Mouse (Mus musculus) left cerebral cortex, postnatal 25 days (tissue): ENCODE measurements around the gene Cd9. TPM values are rescaled to one million over a fixed set of nuclear protein-coding genes. Genes with fewer than 3 reads are reported as not detected.
A peak's percentile ranks its signal among the peaks of the same experiment; 100 is the strongest.

ENCODE experiments used
- DNase-seq, 2 experiments: peaks; one replicate each; pipeline ENCODE4 v3.0.0; 2022; ENCODE audit warnings: low spot score in 2 of 2, mixed read lengths in 1 of 2
- intact Hi-C: fragments of 180-260 bp; cut with DNase I; formaldehyde crosslinking; loops from one replicate; pipeline ENCODE4 v1.15.1; 2025
- total RNA-seq, 2 experiments: library from RNA; stranded (reverse); gene quantifications; 2 replicates each; pipeline ENCODE4 v1.2.3; 2021

Gene Cd9
- total RNA-seq, 2 experiments from 2014 or later, result 48.6 to 56.9 TPM

DNA sequence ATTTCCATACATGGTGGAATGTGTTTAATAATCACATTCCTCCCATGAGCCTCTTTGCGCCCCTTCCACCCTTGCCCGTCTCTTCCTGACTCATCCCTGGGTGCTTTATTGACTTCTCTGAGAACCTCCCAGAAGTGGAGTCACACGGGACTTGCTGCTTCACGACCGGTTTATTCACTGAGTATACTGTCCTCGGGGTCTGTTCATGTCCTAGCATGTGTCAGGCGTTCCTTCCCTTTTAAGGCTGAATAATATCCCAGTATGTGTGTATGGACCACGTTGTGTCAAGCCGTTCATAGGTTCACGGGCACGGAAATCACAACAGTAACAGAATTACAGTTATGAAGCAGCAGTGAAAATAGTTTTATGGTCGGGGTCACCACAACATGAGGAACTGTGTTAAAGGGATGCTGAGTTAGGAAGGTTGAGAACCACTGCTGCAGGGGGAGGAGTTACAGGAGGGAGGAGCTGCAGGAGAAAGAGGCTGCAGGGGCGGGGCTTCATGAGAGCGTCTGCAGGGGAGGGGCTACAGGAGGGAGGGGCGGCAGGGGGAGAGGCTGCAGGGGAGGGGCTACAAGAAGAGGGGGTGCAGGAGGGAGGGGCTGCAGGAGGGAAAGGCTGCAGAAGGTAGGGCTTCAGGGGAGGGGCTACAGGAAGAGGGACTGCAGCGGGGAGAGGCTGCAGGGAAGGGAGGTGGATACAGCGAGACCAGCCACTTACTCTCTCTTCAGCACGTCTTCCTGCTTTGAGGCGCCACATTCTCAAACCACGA lies 72.4 kb downstream of the Cd9 start:
- intact Hi-C loops, result no loop called here
- DNase-seq, result peak in 1 of 2 experiments; percentile 15

DNA sequence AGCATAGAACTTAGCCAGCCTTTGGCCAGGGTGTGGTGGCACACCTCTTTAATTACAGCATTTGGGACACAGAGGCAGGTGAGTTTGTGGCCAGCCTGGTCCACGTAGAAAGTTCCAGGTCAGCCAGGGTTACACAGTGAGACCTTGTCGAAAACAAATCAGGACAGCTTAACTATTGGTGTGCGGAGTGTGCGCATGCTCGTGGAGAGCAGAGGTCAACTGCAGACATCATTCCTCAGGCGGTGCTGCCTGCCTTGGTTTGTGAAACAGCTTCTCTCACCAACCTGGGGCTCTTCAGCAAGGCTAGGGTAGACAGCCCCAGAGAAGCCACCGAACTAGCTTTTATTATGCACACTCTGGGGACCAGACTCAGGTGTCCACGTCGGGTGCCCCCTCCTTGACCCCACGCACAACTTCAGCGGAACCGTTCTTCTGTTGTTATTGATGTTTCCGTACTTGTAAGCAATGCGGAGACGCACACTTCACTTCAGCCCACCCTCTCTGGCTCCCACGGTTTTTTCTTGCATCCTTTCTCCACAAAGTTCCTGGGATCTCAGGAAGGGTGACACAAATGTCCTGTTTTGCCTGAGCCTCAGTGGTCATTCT lies 74.0 kb downstream of the Cd9 start:
- DNase-seq, result no peak
- intact Hi-C loops, result no loop called here

DNA sequence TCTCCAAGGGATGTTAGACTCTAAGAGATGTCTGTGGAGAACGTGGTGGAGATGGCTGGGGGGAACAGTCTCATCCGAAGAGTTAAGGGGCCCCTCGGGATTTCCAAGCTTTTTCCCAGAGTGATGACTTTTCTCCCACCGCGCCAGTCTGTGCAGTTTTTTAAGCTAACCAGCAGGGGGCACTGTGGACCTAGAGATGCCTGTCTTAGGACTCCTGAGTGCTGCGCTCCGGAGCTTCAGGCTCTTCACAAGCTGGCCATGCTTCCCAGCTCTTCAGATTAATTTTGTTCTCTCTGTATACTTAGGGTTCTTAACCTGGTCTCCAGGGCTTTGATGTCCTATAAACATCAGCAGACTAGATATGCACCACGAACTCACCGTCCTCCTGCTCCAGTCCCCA lies 75.8 kb downstream of the Cd9 start:
- intact Hi-C loops, result loop anchor here (2.0 kb wide), 1 partner anchor 182 kb away; no protein-coding TSS in a partner anchor
- DNase-seq, result peak; percentile 68 to 70

DNA sequence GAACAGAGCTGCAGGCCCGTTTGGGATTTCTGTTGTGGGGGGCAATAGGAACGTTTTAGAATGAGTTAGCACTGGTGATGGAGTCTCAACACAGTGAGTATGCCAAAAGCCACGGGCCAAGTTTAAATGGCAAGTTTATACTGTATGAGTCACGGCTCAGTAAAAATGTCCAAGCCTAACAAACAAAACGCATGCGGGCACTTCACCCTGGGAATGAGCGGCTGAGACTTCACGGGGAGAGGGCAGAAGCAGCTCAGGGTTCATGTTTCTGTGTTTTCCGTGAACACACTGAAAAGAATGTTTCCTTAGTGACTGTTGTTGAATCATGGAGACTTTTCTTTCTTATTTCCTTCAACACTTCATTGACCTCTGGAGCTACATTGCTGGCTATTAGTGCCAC lies 81.3 kb downstream of the Cd9 start:
- intact Hi-C loops, result no loop called here
- DNase-seq, result no peak

DNA sequence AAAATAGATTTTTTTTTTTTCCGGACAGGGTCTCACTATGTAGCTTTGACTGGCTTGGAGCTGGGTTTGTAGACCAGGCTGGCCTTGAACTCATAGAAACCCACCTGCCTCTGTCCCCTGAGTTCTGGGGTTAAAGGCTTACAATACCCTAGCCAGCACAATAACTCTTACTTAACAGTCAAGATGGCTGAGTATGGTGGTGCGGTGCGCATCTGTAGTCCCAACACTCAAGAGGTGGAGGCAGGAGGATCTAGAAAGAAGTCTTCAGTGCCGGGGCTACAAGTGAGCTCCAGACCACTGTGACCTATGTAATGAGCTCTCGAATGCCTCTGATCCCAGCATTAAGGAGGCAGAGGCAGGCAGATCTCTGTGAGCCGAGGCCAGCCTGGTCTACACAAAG lies 82.9 kb downstream of the Cd9 start:
- DNase-seq, result no peak
- intact Hi-C loops, result no loop called here

DNA sequence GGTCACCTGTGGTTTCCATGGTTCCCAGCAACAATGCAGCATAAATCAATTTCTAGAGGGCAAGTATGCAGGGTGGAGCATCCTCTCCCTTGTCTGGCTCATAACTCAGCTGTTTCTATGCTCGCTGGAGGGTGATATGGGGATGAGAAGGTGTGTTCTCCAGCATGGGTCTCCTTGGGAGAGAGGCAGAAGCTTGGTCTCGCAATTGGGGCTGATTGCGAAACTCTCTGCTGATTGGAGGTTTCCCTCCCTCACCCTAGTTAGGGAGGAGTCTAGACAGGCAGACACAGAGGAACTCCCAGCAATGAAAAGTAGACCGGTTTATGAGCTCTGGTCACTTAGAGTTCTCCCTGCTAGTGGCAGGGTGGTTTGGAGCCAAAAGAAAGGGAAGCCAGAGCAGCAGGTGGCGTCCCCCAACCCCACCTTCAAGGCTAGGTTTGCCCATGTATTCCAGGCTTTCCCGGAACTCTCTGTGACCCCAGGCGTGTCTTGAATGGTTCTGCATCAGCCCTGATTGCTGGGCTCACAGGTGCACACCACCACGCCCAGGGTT lies 83.5 kb downstream of the Cd9 start:
- intact Hi-C loops, result no loop called here
- no peak for DNase-seq

DNA sequence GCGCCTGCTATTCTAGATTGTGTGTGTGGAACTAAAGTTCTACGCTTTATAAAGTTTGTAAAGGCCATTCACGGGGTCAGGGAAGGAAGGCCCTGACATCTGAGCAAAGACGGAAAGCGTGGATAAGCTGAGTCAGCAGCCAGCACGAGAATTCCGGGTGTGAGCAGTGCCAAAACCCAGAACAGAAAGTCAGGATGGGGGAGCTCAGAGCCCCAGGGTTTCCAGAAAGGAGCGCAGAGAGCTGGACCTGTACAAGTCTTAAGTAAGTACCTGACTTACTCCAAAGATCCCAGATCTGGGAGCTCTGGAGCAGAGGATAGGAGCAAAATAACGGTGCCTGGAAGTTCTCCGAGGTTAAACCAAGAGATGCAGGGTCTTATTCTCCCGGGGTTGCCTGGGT lies 84.0 kb downstream of the Cd9 start:
- DNase-seq, result no peak
- intact Hi-C loops, result no loop called here

Other genes with a start within 250 kb of the Cd9 start
- not detected for gene Tuba3a, start 208.7 kb downstream of the Cd9 start, total RNA-seq
- 1 to 10 TPM; 8.1 to 9.9 TPM for gene Ltbr, start 180.9 kb downstream of the Cd9 start, total RNA-seq
- 1 to 10 TPM; 2.4 to 2.6 TPM for gene Scnn1a, start 174.1 kb downstream of the Cd9 start, total RNA-seq
- gene Tnfrsf1a, start 145.4 kb downstream of the Cd9 start, total RNA-seq, result 10 to 100 TPM; 11.5 to 12.7 TPM
- gene Plekhg6, start 114.0 kb downstream of the Cd9 start, total RNA-seq, result under 1 TPM; 0.25 to 0.39 TPM
- gene Vwf, start 52.0 kb upstream of the Cd9 start, total RNA-seq, result 10 to 100 TPM; 12.5 to 17.6 TPM
- 1 to 10 TPM; 3.5 to 3.7 TPM for gene Ano2, start 195.6 kb upstream of the Cd9 start, total RNA-seq